Mouse (Mus musculus) adrenal gland, adult (tissue): ENCODE measurements at regions not wholly inside any gene's neighbourhood (a gene's known extent, or its start where the extent isn't known, plus 50 kb on each side); places are given as distances from the start of the nearest gene placed in this dataset.

Experiments
- DNase-seq, 2 experiments: peaks; one replicate each; pipeline ENCODE4 v3.0.0; 2022 to 2023; ENCODE audit warnings: low spot score in 1 of 2; ENCODE audit not compliant: inconsistent age in 2 of 2

DNA sequence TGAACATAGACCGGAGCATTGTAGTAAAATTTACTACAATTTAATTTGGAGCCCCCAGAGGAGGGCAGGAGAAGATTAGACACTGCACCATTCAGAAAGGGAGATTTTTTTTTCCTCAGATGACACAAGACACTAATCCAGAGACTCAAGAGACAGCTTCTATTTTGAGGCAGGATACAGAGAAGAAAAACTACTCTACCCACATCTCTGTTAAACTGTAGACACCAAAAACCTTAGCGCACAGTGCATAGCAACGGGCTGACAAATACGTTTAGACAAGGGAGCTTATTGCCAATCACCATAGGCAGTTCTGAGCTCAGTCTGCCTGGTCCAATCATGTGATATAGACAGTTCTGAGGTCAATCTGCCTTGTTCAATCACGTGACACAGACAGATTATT lies 381.1 kb upstream of the Adgrl2 start:
- no peak for DNase-seq

DNA sequence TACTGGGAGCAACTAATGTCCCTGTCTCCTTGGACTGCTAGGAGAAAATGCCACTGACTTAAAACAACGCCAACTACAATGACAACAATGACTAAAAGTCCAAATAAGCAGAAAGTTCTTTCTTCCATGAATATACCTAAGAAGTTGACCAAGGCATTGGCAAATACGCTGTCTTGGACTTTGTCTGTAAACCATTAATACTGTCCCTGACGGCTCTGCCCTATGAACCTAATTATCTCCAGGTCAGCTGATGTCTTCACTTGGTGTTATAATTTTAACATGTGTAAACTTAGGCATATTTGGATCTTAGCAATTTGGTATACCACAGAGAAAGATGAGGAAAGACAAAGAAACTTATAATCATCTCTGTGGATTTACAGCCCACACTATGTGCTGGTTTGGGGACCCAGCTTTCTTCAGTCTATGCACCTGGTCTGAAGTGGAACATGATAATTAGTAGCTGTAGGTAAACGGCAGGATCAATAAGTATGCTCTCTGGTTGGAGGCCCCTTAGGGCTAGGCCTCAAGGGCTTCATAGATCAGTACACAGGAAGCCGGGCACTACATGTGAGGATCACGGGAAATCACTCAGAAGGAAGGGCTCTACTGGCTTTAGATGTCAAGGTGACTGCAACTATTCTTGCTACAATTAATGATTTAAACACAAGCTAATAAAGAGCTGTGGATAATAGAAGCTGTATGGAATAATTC lies 380.3 kb upstream of the Adgrl2 start:
- DNase-seq = no peak

DNA sequence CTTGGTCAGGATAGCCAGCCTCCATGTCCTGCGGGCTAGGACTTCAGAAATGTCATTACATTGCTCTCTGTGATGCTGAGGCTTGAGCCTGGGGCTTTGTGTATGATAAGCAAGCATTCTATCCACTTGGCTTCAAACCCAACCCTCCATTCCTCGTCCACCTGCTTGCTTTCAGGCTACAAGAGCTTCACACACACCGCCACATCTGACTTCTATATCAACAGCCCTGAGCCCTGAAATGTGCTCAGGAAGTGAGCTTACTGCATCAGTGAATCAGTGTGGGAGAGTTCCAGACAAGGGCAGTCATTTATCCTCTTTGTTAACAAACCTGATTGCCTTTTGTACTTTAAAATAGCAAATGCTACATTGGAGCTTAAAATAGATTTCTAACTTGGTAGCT lies 377.5 kb upstream of the Adgrl2 start:
- no peak for DNase-seq

DNA sequence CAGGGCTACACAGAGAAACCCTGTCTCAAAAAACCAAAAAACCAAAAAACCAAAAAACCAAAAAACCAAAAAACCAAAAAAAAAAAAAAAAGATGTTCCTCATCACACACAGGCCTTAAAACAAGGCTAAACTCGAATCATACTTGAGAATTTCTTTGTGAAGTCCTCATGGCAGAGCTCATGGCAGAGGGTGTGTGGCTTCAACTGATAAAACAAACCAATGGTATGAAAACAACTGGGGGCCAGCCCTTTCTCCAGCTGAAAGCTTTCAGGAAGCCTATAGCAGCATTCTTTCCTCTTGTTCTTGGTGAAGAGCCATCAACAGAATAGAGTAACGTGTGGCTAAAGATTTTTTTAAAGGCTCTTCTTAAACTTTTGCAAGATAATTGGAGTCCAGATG lies 369.8 kb upstream of the Adgrl2 start:
- no peak for DNase-seq

DNA sequence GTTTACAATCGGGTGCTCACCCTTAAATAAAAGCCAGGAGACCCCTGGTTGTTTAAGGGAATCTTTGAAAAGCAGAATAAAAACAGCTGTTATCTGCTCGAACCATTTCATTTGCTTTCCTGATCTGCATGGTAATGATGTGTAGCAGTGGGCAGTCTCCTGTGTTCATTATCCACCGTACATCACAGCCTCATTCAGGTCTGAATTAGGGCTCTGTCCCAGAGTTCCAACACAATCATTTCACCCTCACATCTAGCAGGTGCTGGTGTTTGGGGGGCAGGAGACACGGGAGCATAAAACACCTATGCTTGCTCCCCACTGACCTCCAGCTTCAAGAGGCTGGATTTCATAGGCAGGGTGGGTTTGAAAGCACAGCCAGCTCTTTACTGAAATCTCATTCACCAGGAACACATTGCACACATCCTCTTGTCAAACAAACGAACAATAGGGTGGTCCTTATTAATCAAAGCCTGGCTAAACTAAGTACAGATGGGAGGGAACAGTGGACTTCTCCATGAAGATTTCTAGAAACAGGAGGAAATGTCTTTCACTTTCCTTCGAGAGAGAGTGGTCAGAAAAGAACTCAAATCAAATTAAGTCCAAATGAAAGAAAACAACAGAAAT lies 368.3 kb upstream of the Adgrl2 start:
- DNase-seq = no peak

DNA sequence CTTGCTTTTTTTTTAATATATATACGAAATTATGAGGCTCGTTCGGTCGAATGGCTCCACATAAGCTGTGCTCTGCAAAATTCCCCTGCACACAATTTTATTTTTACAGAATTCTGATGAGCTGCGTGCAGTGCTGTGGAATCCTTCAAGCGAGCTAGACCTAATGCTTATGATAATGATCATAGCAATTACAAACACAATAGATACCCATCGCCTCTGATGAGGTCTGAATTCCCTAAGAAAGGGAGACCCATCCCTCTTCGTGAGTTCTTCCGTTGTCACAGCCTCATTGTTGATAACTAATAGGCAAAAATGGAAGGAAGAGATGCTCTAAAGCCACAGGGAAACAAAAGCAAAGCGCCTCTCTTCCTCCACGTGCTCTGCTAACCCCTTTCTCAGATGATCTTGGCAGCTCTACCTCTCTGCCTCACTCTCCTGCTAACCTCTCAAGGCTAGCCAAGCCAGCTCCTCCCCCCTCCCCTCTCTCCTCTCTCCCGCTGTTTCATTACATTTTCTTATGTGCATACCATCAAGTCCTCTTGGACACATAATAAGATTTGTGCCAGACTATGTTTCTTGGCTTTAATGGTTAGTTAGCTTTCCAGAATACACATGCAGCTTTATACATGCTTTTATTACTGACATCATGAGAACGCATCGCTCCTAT lies 367.7 kb upstream of the Adgrl2 start:
- no peak for DNase-seq

DNA sequence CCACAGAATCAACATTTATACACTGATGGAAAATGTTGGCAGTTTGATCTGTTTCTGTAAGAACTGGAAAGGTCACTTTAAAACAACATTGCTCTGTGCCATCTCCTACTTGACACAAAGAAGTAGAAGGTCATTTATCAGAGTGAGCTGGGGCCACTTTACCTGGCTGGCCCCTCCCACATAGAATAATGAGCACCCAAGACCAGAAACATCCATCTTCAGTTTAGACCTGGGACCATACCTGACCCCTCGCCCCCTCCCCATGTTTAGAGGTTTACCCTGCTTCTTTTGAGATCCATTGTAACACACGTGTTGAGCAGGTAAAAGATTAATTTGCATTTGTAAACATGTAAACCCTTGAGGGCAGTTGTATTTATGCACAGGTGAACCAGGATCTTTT lies 366.8 kb upstream of the Adgrl2 start:
- DNase-seq = no peak

DNA sequence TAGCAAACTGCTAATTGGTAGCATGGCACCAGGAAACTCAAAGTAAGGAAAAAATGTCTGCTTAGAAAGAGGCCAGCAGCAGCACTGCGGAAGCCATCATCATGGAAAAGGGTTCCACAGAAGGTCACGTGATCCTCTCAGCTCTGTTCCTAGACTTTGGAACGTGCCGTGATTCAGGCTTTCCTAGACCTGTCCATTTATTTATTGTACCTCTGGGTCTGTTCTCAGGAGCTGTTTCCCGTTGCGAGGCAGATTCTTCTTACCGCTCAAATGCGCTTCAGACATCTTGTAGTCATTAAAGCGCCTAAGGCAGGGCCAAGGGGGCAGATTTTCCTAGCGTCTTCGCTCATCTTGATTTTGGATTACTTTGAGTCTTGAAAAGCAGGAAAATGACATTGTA lies 365.0 kb upstream of the Adgrl2 start:
- no peak for DNase-seq

DNA sequence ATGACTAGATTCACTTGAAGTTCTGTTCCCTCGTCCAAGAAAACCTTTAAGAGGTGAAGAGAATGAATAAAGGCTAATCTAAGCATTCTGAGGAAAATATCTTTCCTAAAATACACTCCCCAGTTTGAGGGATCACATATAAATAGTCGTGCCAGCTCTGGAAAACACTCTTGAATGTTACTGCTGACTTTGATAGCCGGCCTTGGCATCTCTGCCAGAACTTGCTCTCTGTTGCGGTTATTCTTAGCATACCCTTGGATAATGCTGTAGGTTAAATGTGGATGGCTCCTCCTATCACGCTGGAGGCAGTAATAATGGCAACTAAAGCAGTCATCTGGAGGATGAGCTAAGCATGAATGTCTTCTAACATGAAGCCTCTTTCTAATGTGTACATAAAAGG lies 363.6 kb upstream of the Adgrl2 start:
- DNase-seq = peak in 1 of 2 experiments; percentile 62

DNA sequence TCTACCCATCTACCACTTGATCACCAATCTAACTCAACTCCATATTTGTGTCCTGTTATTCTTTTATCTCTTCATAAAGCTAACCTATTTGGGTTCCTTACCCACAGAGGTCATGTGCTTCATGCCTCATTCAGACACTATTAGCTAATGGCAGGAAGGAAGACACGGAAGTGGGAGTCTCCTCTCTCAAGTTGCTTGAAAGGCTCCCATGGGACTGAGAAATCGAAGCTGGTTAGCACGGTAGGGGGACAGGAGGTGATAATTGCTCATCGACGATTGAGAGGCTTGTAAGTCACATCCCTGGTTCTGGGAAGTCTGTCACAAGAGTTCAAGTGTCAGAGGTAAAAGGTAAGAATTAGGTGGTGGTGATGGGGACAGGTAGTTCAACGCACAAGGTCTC lies 362.2 kb upstream of the Adgrl2 start:
- DNase-seq = peak in 1 of 2 experiments; percentile 38

DNA sequence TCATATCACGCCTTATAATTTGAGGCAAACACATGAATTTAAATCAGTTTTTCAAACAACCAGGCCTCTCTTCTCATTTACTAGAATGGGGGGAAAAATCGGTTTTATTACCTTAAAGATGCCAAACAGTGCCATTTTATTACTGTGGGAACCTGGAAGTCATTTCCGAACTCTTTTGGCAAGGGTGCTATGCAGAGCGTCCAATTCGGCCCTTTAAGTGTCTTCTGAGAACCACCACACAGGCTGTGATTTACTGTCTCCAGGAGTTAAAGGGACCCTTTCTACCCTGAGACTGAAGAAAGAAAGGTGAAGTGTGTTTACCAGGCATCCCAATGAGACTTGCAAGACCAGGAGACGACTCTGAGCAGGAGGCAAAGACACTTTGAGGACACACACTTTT lies 359.4 kb upstream of the Adgrl2 start:
- no peak for DNase-seq

DNA sequence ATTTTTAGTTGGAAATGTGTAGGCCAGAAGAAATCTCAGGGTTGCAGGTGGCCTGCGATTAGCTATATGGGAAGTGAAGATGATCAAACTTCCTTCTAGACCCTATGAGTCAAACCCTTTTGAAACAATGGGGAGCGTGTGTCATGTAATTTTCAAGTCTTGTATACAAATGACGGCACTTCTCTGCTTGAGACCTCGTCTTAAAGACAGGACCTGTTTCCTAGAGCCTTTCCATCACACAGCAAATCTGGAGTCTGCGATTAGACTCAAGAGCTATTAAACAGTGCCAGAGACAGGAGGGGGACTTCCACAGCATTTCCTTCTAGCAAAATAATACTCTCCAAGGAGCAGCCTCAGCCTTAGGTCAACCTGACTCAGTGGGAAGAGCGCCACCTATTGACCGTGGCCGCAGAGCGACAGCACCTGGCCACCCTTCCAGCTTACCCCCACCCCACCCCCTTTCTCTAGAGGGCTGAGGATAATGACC lies 358.9 kb upstream of the Adgrl2 start:
- DNase-seq = peak; percentile 67 to 87

DNA sequence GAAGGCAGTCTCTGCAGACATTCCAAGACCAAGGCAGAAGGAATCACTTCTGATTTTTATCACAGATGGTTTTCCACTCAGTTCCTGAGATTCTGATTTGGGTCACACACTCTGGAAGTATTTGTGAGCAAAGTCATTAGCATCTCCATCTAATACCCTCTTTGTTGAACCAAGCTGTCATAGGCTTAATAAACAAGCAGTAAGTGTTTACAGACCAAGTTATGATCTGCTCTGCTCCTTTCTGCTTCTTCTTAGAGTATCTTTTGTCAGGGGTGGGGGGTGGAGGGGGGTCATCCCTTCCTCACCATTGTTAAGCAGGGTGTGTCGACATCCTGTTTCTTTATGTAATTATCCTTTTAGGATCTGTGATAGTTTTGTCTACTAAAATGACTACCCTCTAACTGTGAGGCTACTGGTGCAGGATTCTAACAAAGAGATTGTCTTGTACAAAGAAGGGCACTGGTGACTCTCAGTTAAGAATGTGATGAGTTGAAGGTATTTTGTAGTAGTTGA lies 358.2 kb upstream of the Adgrl2 start:
- DNase-seq = no peak

DNA sequence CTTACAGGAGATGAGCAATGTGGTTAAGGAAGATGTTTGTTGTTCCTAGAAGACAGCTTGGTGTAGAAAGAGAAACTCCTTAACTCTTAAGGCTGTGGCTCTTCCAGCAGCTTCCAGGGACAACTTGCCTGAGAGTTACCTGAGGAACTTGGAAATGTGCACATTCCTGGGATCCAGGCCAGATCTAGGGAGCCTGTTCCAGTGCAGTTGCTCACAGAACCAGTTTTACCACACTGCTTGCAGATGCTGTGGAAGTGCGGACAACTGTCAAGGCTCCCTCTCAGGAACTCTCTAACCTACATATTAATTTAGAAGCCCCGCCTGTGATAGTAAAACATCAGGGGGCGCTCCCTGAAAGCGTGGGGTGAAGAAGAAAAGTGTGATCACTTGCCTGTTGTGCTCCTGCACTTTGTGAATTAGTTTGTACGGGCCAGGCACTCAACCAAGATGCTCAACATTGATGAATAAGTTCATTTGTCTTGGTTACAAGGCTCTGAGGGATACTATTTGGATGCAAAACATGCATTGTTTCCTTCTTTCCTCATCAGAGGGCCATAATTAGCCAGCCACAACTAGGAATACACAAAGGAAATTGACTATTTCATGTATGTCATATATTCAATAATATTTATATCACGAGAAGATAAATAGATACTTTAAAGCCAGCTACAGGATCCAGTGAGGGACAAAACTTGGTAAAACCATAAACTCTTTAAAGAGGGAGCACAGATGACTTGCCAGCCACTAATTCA lies 357.1 kb upstream of the Adgrl2 start:
- DNase-seq = no peak

DNA sequence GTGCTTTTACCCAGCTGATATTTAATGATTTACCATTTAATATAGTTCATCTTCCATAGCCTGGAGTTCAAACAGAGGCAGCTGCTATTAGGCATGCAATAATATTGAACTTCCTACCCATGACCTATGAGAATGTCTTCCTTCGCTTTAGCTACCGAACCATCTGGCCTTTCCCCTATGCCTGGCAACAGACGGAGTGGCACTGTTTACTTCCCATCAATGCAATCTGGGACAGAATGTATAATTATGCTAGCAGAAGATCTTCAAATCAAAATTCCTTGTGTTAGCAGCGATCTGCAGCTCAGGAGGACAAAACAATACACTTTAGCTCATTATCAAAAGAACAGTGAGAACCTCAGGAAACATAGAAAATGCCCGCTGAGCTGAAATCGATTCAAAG lies 352.2 kb upstream of the Adgrl2 start:
- DNase-seq = no peak

DNA sequence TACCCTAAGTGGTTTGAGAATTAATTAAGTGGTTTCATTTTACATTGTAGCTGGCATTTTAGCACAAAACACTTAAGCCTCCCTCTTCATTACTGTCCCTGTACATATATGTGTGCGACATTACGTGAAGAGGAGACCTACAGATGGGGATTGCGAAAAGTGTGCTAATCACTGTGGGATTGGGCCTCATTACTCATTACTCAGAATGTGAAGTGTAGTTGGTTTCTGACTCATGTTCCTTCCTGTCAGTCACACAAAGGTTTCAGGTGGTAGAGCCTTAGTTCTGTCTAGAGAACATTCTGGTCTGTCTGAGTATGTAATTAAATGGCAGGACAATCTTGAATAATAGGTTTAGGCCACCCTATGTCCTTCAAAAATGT lies 349.0 kb upstream of the Adgrl2 start:
- no peak for DNase-seq

DNA sequence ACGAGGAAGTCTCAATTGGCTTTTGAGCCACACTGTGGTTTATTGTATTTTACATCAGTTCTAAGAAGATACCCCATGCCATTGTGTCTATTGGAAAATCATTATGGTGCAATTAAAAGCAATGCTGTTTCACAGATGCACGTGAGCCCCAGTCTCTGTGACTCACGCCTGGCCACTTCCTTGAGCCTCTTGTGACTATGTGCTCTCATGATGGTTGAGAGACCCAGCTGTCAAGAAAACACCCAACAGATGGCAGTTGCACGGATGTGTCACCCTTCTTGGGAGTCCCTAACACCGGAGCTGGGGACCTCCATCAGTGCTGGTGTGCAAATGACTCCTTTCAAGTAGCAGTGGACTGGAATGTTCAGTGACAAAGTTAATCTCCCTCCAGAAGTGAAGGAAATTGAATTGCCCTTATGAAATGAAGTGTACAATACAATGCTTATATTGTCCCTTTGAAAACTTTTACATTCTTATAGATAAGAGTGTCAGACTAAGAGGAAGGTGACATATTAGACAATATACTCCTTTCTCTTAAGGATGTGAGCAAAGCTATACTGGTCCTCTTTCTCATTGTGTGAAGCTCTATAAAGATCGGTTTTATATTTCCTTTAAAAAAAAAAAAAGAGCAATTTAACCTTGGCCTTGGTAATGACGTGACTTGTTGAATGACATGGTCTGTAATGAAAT lies 348.5 kb upstream of the Adgrl2 start:
- DNase-seq = no peak

DNA sequence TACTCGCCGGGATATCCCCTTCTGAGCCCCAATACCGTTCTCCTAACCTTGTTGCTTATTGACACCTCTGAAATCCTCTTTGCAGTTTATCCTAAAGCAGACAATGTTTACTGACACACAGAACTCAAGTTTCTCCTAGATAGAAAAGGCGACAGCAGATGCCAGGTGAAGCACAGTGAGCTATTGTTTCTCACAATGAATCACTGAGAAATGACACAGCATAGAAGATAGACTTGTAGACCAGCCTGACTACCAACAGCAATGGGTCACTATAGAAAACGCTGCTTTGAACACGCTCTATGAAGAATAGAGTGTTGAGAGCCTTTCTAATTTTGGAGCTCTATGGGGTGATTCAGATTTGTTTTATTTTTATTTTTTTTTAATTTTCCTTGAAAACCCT lies 344.9 kb upstream of the Adgrl2 start:
- DNase-seq = no peak

DNA sequence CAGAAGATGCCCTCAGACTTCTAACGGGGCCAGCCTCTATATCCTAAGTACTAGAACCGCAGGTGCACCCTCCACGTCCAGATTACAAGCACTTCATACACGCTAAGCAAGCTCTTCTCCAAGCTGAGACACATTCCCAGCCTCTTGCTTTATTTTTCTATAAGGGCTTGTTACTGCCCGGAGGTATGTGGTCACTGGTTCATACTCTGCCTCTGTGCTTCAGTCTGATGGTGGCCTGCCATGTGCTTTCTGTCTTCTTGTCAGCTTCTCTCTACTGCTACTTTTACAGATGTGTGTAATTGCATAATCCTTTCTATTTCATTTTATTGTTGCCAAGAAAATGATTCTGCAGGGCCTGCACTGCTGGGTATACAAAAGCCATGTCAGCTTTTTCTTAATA lies 343.3 kb upstream of the Adgrl2 start:
- no peak for DNase-seq

DNA sequence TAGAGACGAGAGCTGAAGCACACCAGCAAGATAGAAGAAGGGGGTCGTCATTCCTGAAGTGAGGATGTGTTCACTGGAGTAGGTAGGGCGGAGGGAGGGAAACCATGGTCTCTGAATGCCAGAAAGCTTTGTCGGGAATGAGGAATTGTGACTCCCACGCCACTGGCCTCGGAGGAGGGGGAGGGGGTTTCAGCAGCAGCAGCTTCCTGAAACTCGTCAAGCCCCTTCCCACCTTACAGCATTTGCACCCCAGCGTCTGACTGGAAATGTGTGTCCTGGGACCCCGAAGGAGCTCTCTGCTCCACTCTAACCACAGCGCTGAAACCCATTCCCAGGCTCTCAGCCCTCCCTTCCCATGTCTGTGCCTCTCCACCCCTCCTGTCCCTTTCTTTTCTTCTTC lies 342.8 kb upstream of the Adgrl2 start:
- DNase-seq = no peak

DNA sequence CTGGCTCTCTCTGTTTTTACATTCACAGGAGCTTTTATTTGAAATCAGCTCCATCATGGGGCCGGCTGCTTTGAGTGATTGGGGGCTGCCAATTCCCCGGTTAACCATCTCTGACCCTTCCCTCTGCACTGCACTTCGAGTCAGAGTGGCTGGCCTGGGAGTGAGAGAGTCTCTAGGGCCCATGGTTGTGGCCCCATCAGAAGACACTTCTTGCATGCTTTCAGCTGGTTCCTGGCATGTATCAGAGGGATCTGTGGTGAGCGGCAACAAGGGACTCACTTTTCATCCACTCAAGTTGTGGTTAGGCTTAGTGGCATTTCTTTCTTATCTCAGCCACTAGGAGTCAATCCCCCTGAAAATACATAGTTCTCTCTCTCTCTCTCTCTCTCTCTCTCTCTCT lies 341.8 kb upstream of the Adgrl2 start:
- DNase-seq = no peak
